Mouse (Mus musculus) urinary bladder, postnatal 0 days (tissue): ENCODE measurements around the gene Zfp69. TPM values are rescaled to one million over a fixed set of nuclear protein-coding genes. Genes with fewer than 3 reads are reported as not detected.

Experiments
- microRNA-seq: library from miRNA; unstranded; fragments of <30 nt; microRNA quantifications from one replicate; pipeline ENCODE4, GENCODE M21; 2016
- polyA plus RNA-seq: library from polyadenylated mRNA; unstranded; fragments of >200 nt; fragmentation: Nextera tagmentation; extraction: Ambion mirVana; gene quantifications from 2 replicates; pipeline ENCODE4 v1.2.1, GENCODE M21; 2015

Zfp69 gene
- 2.0 and 2.6 TPM in 2 replicates for polyA plus RNA-seq

DNA sequence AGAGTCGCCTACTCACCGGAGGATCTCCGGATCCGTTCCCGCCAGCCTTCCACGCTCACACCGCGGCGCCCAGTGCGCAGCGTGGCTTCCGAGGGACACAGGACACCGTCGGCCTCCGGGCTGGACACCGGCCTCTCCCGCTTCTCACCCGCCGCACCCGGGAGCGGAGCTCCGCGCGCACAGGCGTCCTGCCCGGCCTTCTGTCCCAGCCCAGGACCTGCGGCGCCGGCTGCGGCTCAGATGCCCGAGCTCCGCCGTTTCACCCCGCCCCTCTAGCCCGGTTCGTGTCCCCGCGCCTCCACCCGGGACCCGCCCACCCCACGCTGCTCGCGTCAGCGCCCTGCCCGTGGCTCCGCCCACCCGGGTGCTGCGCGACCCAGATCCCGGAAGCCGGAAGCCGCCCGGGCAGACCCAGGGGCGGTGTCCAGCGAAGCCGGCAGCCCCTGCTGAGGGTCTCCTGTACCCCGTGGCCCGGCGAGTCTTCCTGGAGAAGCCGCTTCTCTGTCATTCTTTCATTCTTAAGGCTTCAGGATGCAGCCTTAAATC is at the start of gene Zfp69:
Zfp69 (minus strand) TSS at position 272 of the 546 bp plus-strand sequence.

DNA sequence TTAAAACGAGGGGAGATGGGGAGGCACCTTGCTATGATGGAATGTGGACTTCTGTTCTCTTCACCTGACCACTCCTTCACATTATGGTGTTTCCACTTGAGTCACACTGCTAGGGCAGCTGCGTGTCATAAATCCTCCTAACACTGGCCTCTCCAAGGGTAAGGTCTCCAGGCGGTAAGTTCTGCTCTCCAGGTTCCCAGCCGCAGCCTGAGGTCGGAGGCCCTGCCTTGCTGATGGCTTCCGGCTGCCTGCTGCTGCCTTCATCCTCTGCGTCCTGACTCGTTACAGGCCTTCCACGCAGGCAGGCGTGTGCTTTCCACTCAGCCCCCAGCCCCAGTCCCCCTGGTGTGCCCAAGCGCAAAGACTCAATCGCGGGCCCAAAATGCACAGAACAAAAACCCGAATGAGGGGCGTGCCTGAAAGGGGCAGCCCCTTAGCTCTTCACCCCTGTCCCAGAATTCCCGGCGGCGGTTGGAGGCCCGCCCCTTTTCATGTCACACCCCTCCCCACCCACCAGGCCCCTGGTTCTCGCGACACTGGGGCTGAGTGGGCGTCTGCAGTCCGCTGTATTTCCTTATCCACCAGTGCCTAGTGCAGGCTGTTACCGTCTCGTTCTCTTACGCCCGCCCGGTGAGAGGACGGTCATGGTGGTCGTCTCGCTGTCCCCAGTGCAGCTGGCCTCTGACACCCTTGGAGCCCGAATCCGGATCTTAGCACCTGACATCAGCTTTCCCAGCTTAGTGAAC is 26.8 kb downstream of the Zfp69 start, which contains the start of gene Exo5:
Exo5 (minus strand) TSS at position 464 of the 746 bp plus-strand sequence.

Small RNA genes lying within 50 kb of the gene (microRNA-seq; reads per million reads assigned to microRNA genes)
- gene Mir7015: not detected

Other genes with a start within 250 kb of the Zfp69 start
- 8.4 and 9.6 TPM in 2 replicates for gene Kcnq4, start 203.1 kb downstream of the Zfp69 start, polyA plus RNA-seq
- 48.5 and 52.2 TPM in 2 replicates for gene Nfyc, start 120.1 kb downstream of the Zfp69 start, polyA plus RNA-seq
- gene Rims3, start 96.9 kb downstream of the Zfp69 start, polyA plus RNA-seq: 0.68 and 0.82 TPM in 2 replicates
- gene Exo5, start 26.7 kb downstream of the Zfp69 start, polyA plus RNA-seq: 9.5 and 9.6 TPM in 2 replicates
- 8.2 and 8.7 TPM in 2 replicates for gene Smap2, start 65.5 kb upstream of the Zfp69 start, polyA plus RNA-seq
- gene Col9a2, start 87.7 kb upstream of the Zfp69 start, polyA plus RNA-seq: 3.5 and 4.6 TPM in 2 replicates
- 22.3 and 27.3 TPM in 2 replicates for gene Zmpste24, start 146.5 kb upstream of the Zfp69 start, polyA plus RNA-seq
- gene Tmco2, start 157.5 kb upstream of the Zfp69 start, polyA plus RNA-seq: not detected in 2 replicates